Mouse (Mus musculus): Measurements from ENCODE around the gene Fndc3b.

- TF ChIP-seq CTCF (IDR thresholded peaks at IDR 0.05; ENCODE audit: borderline replicate concordance, insufficient read depth, low read length) (no peak), POLR2A (IDR thresholded peaks at IDR 0.05; ENCODE audit: low read depth, low read length) (no peak)
Observed at GRCm38 (mm10) chr3:27422521-27422920, 288.6 kb downstream of the Fndc3b start.

Measured in embryonic fibroblast, embryonic 13.5 days (primary cell).